Mouse (Mus musculus): ENCODE data around the gene Vps18. TPM values are rescaled to one million over a fixed set of nuclear protein-coding genes. Genes with fewer than 3 reads are reported as not detected.

The Vps18 gene
- total RNA-seq, 2 experiments from 2014 or later: 8.3 to 8.9 TPM

DNA sequence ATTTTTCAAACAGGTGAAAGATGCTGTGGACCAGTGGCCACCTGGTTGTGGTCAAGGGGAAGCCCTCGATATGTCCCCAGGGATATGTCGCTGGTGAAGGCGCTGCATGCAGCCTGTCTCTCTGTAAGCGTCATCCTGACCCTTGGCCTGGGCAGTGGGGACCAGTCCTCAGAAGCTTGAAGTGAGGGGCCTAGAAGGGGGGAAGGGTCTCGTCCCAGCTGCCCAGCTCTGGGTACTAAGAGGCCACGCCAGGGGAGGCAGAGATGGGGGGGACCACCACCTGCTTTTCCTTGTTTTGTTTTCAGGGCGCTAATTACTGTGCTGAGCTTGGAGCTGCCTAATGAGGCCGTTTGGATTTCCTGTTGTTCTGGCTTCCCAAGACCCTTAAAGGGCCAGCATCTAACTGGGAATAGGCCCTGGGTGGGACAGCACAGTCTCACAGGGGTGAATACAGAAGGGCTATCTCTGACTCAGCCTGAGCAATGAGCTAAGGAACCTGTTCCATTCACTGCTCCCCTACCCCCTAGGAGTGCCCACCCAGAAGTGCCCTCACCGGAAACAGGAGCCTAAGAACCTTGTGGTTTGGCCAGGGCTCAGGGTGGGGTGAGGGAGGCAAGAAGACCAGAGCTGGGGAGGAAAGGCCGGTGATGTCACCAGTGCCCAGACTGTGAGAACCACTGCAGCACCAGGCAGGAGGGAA lies 25.4 kb downstream of the Vps18 start:
- intact Hi-C loops (cut with DNase I; ENCODE audit: low total_unique reads): no loop called here
- no peak for DNase-seq

DNA sequence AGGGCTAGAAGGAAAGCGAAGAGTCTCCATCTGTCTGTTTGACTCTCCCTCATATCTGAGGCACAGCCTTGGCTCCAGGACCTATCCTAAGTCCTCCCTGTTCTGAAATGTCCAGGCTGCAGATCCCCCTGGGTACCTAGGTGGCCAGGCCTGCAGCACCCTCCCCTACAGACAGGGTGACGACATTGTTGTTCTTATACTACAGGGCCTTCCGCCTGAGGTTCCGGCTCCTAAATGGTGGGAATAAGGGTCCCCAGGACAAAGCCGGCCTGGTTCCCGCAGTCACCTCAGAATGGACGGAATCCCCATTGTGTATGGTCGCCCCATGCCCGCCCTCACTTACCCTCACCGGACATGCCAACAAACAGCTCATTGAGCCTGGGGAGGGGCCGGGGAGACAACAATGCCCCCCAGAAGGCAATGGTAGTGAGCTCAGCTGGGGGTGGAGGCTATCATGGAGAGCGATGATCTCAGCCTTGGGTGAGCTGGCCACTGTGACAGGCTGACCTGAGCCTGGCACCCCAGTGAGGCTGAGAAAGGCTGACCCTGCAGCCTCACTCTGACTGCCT lies 26.3 kb downstream of the Vps18 start:
- DNase-seq: no peak
- intact Hi-C loops (cut with DNase I; ENCODE audit: low total_unique reads): no loop called here

DNA sequence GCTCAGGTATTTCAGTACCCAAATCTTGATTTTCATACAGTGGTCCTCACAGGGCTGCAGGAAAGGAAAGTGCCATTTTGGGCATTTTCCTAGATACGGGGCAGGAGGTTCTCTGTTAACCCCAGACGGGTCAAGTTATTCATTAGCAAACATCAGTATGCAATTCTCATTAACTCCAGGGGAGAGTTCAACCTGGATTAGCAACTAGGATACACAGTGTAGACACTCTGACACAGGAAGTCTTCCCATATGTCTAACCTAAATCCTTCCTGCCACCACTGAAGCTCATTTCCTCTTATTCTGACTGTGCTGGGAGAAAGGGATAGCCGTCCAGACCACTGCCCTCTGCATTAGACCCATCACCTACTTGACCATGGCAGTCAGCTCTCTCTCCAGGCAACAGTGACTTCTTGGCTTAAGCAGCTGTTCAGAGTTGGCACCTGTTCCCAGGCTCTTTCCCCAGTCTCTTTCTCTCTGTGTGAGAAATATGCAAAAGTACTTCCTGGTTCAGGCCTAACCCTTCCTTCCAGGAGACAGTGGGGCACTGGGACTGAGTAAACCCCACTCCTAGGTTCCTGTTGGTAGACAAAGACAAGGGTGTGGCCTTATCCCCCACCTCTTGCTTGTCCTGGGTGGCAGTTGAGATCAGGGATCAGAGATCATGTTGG lies 29.6 kb downstream of the Vps18 start:
- intact Hi-C loops (cut with DNase I; ENCODE audit: low total_unique reads): no loop called here

DNA sequence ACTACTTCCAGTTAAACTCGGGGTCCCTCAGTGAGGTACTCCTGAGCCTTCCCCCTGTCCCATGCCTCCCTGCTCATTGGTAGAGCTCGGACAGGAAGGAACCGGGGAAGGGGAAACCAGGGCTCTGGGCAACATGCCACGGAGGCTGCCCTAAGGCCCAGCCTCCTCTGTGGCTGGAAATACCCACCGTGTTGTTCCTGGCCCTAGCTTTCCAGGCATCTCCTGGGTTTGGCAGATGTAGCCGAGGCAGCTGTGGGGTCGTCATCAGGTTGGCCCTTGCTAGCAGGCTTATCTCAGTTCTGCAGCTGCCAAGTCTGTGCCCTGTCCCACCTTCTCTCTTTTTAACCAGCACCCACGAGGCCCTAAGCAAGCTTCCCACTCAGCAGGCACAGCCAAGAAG lies 32.0 kb downstream of the Vps18 start:
- intact Hi-C loops (cut with DNase I; ENCODE audit: low total_unique reads): no loop called here

More for the DNA sequence above, 29.6 kb downstream of the Vps18 start:
- DNase-seq: no peak

DNA sequence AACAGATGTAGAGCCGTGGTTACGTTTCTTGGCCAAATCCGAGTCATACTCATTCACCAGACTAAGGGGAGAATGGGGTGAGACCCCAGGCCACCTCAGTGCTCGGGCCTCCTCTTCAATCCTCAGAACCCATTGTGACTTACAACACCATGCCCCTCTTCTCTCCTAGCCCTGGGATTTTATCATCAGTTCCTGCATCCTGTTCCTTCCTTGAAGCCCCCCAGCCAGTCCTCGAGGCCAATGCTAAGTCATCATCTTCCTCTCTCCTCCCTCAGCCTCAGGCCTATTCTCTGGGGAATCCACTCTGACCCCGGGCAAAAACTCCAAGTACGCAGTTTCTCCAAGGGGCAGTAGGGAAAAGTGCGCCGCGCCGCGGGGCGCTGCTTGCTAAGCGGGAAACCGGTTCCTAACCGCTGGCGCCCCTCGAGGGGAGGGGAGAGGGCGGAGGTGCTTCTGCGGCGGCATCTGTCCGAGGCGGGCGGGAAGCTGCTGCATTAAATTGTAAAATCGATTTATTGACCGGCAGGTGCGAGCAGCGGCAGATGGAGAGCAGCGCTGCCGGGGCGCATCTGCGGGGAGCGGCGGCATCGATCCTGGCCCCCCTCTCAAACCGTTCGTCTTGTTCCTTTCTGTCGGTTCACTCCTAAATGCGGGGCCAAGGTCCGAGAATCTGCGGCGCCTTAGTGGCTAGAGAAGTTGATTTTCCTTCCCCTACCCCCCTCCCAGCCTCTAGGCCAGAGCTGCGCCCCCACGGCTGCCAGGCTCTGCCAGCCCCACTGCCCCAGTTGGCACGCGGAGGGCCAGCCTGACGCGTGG lies 33.4 kb downstream of the Vps18 start:
- intact Hi-C loops (cut with DNase I; ENCODE audit: low total_unique reads): no loop called here

More for the DNA sequence above, 32.0 kb downstream of the Vps18 start:
- no peak for DNase-seq

DNA sequence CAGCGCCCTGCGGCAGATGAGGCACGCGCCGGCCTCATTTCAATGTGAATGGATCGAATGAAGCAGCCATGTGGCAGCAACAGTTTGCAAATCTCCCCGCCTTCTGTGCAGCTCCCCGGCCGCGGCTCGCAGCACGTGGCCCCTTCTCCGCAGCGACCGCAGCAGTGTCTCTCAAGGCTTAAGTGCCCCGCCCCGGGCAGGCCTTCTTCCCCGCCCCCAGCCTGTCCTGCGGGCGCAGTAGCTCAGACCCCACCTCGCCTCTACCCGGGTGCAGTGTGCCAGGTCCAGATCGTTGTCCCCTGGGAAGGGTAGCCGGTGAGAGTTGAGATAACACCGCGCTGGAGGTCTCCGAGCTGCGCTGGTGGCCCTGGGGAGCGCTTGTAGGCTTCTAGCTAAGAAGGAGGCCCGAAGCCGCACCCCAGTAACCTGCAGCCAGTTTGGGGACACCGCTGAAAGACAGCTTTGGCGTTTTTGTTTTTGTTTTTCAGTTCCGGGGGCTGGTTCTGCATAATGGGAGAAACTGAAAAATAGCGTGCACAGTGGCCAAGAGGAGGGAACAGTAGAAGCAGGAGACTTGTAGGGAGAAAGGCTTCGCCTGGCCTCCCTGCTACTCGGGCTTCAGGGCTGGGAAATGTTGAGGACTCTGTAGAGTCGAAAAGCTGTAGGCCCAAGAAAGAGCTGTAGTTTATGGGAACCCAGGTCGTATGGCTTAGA lies 34.2 kb downstream of the Vps18 start:
- DNase-seq: no peak
- intact Hi-C loops (cut with DNase I; ENCODE audit: low total_unique reads): no loop called here

More for the DNA sequence above, 33.4 kb downstream of the Vps18 start:
- no peak for DNase-seq

DNA sequence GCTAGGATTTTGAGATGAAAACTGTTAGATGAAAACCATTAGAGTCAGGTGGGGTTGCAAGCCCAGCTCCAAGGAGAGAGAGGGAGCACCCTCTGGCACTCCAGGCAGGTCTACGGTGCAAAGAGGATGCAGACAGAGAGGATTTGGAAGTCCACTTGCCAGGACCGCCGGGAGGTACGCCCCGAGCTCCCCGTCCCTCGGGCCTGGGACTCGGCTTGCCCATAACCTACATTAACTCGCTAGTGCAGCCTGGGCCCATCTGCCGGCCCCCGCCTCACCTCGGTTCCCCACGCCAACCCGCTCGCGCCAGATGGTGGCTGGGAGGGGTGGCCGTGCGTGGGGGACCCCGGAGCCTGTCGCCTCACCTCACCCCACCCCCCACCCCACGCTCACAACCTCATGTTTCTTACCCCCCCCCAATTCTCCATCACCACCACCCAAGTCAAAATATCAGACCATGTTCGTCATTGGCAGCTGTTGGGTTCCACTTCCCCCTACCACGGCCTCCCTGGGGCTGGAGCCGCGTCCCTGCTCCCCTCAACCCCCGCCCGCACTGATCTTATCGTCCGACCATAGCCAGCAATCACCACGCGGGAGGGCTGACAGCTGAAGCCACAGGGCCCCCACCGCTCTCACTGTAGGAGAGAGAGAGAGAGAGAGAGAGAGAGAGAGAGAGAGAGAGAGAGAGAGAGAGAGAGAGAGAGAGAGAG lies 35.5 kb downstream of the Vps18 start:
- intact Hi-C loops (cut with DNase I; ENCODE audit: low total_unique reads): no loop called here
- DNase-seq: no peak

DNA sequence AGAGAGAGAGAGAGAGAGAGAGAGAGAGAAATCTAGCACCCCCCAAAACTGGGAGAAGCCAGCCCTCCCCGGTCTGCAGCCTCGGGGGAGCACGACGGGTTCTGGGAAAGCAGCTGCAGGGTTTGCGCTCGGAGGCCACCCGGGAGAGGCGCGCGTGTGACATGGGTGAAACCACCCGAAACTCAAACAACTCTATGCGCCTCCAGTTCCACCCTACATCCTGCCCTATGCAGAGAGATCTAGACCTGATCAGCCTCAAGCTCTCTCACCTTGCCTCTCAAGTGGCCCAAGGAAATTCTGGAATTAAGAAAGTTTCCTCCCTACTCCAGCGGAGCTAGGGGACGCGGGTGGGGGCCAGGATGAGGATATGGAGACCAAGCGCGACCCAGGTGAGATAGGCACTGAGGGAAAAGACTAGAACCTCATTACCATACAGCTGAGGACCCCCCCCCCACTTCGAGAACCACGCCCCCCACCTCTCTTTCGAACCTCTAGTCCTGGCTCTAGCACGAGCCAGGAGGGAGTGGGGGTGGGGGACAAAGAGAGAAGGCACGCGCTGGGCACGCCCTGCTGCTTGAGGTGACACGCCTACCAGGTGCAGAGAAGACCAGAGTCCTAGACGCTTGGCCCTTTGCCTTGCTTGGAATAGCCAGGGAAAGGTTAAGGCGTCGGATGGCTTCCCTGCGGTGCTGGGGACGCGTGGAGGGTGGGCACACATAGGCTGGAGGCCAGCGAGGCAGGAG lies 36.2 kb downstream of the Vps18 start:
- intact Hi-C loops (cut with DNase I; ENCODE audit: low total_unique reads): no loop called here
- DNase-seq: no peak

DNA sequence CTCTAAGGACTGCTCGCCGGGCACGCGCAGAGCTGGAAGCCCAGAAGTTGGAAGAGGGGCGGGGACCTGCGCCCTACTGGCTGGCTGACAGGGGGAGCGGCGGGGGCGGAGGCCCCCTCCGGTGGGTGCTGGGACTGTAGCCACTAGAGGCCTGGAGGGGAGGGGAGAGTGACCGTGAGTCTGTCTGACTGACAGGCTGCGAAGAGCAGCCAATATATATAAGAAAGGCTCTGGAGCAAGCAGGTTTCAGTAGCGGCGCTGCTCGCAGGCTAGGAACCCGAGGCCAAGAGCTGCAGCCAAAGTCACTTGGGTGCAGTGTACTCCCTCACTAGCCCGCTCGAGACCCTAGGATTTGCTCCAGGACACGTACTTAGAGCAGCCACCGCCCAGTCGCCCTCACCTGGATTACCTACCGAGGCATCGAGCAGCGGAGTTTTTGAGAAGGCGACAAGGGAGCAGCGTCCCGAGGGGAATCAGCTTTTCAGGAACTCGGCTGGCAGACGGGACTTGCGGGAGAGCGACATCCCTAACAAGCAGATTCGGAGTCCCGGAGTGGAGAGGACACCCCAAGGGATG lies 37.1 kb downstream of the Vps18 start, which contains the start of gene Dll4:
Gene Dll4 (plus strand): TSS at position 217 of the 576 bp plus-strand sequence.
- peak; percentile 59 for DNase-seq
- intact Hi-C loops (cut with DNase I; ENCODE audit: low total_unique reads): no loop called here

DNA sequence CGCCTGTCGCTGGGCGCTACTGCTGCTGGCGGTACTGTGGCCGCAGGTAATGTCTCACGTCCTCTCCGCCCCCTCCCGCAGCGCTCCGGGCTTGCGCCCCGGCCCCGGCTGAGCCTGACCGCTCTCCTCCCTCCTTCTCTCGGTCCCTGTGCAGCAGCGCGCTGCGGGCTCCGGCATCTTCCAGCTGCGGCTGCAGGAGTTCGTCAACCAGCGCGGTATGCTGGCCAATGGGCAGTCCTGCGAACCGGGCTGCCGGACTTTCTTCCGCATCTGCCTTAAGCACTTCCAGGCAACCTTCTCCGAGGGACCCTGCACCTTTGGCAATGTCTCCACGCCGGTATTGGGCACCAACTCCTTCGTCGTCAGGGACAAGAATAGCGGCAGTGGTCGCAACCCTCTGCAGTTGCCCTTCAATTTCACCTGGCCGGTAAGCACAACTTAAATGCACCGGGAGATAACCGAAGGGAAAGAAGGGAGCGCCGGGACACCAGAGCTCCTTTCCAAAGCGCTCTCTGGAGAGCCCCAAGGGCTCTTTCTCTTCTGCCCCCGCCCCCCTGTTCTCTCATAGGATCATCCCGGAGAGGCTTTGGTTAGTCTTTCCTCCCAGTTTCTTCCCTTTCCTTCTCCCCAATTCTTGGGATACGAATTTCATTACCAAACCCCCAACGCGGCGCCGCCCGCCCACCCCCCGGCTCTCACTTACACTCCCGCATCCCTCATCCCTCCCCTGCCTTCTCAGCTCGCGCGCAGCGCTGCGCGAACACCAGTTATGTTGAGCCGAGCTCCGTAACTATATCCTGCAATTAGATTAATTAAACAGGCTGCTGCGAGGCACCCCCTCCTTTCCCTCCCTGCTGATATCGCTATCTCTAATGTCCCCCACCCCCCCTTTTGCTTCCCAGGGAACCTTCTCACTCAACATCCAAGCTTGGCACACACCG lies 37.9 kb downstream of the Vps18 start:
- intact Hi-C loops (cut with DNase I; ENCODE audit: low total_unique reads): no loop called here
- DNase-seq: no peak

DNA sequence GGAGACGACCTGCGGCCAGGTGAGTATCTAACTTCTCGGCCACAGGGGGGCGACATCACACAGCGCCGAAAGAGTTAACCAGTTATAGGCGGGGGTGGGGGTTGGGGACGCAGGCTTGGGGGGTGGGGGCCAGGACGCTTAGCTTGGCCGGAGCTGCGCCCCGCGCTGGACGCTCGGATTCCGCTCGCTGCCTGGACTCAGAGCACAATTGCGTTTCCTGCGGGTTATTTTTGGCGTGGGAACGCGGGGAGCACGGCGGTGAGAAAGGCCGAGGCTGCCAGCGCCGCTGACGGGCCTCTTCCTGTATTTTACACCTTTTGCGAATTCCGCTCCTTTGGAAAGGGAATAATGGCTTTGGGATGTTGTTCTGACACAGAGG lies 38.6 kb downstream of the Vps18 start:
- DNase-seq: peak; percentile 47
- intact Hi-C loops (cut with DNase I; ENCODE audit: low total_unique reads): no loop called here

DNA sequence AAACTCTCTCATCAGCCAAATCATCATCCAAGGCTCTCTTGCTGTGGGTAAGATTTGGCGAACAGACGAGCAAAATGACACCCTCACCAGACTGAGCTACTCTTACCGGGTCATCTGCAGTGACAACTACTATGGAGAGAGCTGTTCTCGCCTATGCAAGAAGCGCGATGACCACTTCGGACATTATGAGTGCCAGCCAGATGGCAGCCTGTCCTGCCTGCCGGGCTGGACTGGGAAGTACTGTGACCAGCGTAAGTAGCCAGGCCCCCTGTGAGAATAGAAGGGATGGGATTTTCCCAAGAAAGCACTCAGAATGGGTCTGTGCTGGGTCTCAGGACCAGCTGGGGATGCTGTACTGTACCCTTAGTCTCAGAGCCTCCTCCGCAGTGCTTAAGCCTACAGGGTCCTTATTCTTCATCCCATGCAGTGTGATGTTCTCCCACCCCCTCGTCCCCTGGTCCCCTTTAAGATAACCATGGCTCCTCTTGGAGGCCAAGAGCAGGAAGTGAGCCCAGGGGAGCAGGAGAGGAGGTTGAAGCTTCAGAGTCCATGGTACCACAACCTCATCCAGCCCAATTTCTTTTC lies 39.5 kb downstream of the Vps18 start:
- DNase-seq: no peak
- intact Hi-C loops (cut with DNase I; ENCODE audit: low total_unique reads): no loop called here

DNA sequence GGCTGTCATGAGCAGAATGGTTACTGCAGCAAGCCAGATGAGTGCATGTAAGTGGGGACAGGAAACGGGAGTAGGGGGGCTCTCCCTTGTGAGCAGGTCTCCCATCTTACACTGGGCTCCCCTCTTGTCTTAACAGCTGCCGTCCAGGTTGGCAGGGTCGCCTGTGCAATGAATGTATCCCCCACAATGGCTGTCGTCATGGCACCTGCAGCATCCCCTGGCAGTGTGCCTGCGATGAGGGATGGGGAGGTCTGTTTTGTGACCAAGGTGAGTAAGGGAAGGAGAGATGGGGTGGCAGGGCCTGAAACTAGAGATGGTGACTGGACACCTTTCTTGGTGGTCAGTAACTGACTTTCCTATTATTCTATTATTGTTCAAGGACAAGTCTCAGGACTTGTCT lies 40.0 kb downstream of the Vps18 start:
- no peak for DNase-seq
- intact Hi-C loops (cut with DNase I; ENCODE audit: low total_unique reads): no loop called here

DNA sequence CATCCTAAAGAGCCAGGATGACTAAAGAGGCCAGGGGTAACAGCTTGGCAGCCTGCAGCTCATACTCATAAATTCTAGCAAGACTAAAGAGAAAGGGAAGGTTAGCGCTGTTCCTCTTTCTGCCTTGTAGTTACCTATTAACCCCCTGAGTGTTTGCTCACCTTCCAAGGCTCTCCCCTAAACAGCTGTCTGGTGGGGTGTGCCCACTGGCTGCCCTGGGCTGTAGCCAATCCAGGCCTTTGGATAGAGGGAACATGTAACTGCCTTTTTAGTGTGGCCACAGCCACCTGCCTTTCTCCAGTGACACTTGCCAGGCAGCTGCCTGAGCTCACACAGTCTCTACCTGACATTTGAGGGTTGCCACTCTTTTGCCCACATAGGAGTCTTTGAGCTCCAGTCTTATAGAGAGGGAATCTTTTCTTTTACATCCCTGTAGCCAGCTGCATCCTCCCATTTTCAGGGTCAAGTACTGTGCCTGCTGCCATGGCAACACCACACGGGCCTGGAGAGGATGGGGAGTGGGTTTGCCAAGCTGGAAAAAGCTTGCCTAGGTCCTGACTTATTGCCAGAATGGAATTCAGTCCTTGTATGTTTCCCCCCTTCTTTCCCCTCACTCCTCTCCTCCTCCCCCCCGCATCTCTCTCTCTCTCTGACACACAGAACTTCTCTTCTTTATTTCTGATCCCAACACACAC lies 40.7 kb downstream of the Vps18 start:
- no peak for DNase-seq
- intact Hi-C loops (cut with DNase I; ENCODE audit: low total_unique reads): no loop called here

DNA sequence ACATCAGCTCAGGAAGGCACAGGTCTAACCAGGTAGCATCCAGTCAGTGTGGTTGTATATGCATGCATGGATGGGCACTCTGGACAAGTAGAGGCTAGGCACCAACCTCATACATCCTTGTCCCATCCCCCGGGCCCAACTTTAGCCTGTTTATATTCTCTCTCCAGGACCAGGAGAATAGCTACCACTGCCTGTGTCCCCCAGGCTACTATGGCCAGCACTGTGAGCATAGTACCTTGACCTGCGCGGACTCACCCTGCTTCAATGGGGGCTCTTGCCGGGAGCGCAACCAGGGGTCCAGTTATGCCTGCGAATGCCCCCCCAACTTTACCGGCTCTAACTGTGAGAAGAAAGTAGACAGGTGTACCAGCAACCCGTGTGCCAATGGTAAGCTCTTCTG lies 42.3 kb downstream of the Vps18 start:
- intact Hi-C loops (cut with DNase I; ENCODE audit: low total_unique reads): no loop called here
- DNase-seq: no peak

DNA sequence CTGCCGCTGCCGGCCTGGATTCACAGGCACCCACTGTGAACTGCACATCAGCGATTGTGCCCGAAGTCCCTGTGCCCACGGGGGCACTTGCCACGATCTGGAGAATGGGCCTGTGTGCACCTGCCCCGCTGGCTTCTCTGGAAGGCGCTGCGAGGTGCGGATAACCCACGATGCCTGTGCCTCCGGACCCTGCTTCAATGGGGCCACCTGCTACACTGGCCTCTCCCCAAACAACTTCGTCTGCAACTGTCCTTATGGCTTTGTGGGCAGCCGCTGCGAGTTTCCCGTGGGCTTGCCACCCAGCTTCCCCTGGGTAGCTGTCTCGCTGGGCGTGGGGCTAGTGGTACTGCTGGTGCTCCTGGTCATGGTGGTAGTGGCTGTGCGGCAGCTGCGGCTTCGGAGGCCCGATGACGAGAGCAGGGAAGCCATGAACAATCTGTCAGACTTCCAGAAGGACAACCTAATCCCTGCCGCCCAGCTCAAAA lies 43.7 kb downstream of the Vps18 start:
- intact Hi-C loops (cut with DNase I; ENCODE audit: low total_unique reads): no loop called here
- no peak for DNase-seq
